Comparison of ENCODE assay signal across 8 mouse cellular contexts in the genomic region with DNA sequence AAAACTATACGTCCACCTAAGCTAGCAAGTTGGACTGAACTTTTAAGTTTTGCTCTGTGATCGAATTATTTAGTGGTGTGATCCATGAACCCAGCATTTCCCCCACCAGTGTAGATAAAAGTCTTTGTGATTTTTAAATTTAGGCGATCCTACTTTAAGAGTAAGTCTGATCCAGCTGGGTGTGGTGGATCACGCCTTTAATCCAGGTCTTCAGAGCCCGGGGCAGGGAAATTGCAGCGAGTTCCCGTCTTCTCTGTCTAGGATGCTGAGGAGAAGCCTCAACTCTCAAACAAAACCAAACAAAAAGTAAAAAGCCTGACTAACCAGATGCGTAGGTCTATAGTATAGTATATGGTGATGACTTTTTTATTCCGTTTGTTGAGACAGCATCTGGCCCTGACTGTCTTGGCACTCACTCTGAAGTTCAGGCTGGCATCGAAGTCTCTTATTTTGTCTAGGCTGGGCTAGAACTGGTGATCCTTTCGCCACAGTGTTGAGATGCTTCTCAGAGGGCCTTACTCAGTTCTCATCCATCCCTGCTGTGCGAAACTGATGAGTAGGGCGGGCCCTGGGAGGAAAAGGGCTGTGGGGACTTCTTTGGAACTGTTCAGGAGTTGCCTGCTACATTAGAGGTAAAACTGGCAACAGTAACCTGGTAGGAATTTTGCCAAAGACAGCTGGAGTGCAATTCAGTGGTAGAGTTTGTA. TPM values are rescaled to one million over a fixed set of nuclear protein-coding genes. Genes with fewer than 3 reads are reported as not detected.
DNase-seq lines count a peak whose midpoint lies in the region; ATAC-seq and TF ChIP-seq lines count a peak whose summit lies in the region.

No protein-coding gene starts in this region.

- peak overlapping the region; percentile 72 for H3K9ac ChIP-seq in lung, embryonic 14.5 days
- peak overlapping the region; percentile 77 for H3K9ac ChIP-seq in intestine, embryonic 16.5 days (ENCODE audit: low read depth, low read length)
- no peak overlapping the region; the same call in 1 of the 2 replicates for H3K9ac ChIP-seq in neural tube, embryonic 15.5 days (replicated peaks)

- H3K9me3 ChIP-seq in lung, embryonic 14.5 days (ENCODE audit: low read depth, low read length), result no peaks in the 10 kb centered on the region
- H3K9me3 ChIP-seq in forebrain, embryonic 10.5 days, result no peaks in the 10 kb centered on the region
- no peaks in the 10 kb centered on the region for H3K9me3 ChIP-seq in intestine, embryonic 16.5 days (ENCODE audit: control insufficient read depth, low read length)
- no peaks in the 10 kb centered on the region for H3K9me3 ChIP-seq in neural tube, embryonic 15.5 days (replicated peaks)

- no peaks in the 10 kb centered on the region for H3K27me3 ChIP-seq in lung, embryonic 14.5 days (ENCODE audit: insufficient read depth, low read length)
- H3K27me3 ChIP-seq in forebrain, embryonic 10.5 days (ENCODE audit: poor library complexity, severe bottlenecking), result peaks cover 46% of the 10 kb centered on the region
- H3K27me3 ChIP-seq in intestine, embryonic 16.5 days (replicated peaks; ENCODE audit: control insufficient read depth, insufficient read depth, low read length), result no peaks in the 10 kb centered on the region
- peaks cover 20% of the 10 kb centered on the region for H3K27me3 ChIP-seq in neural tube, embryonic 15.5 days (replicated peaks)

- no peaks in the 10 kb centered on the region for H3K36me3 ChIP-seq in lung, embryonic 14.5 days (ENCODE audit: insufficient read depth)
- H3K36me3 ChIP-seq in forebrain, embryonic 10.5 days (replicated peaks), result no peaks in the 10 kb centered on the region
- H3K36me3 ChIP-seq in intestine, embryonic 16.5 days (ENCODE audit: control insufficient read depth, insufficient read depth, low read length), result no peaks in the 10 kb centered on the region
- H3K36me3 ChIP-seq in neural tube, embryonic 15.5 days, result no peaks in the 10 kb centered on the region

- no peaks in the 10 kb centered on the region for H3K4me1 ChIP-seq in lung, embryonic 14.5 days (ENCODE audit: insufficient read depth)
- peaks cover 12% of the 10 kb centered on the region for H3K4me1 ChIP-seq in forebrain, embryonic 10.5 days
- H3K4me1 ChIP-seq in intestine, embryonic 16.5 days (ENCODE audit: control insufficient read depth, insufficient read depth, low read length), result no peaks in the 10 kb centered on the region
- H3K4me1 ChIP-seq in neural tube, embryonic 15.5 days, result peaks cover 7% of the 10 kb centered on the region; the same call in 1 of the 2 replicates

- H3K4me2 ChIP-seq in lung, embryonic 14.5 days, result peak overlapping the region; percentile 90
- H3K4me2 ChIP-seq in intestine, embryonic 16.5 days (ENCODE audit: low read depth, low read length), result peak overlapping the region; percentile 87
- peak overlapping the region; percentile 94 for H3K4me2 ChIP-seq in neural tube, embryonic 15.5 days

- peak overlapping the region; percentile 69 for H3K4me3 ChIP-seq in lung, embryonic 14.5 days (ENCODE audit: low read depth, low read length)
- H3K4me3 ChIP-seq in forebrain, embryonic 10.5 days, result peak overlapping the region; percentile 78
- peak overlapping the region; percentile 70 for H3K4me3 ChIP-seq in intestine, embryonic 16.5 days (ENCODE audit: low read length)
- H3K4me3 ChIP-seq in neural tube, embryonic 15.5 days (replicated peaks), result peak overlapping the region; percentile 64

- no peak for ATAC-seq in lung, embryonic 14.5 days (ENCODE audit: insufficient read depth)
- ATAC-seq in intestine, embryonic 16.5 days, result no peak
- ATAC-seq in neural tube, embryonic 15.5 days (ENCODE audit: low FRiP score), result no peak

- peak; percentile 24 for DNase-seq in lung, embryonic 14.5 days
- DNase-seq in lung, adult 18-20 months, result no peak
- no peak for DNase-seq in forebrain, embryonic 10.5 days (ENCODE audit: extremely low spot score, low spot score)
- no peak for DNase-seq in adipocyte (ENCODE audit: low spot score)
- DNase-seq in spleen, postnatal 4 days (ENCODE audit: low spot score in 2 of 2), result no peak
- DNase-seq in cerebellum, postnatal 14 days, result no peak

- WGBS in lung, embryonic 14.5 days, result 26% methylated on average over 13 of the region's 13 CpGs
- 30% methylated on average over 13 of the region's 13 CpGs for WGBS in forebrain, embryonic 10.5 days
- WGBS in intestine, embryonic 16.5 days, result 23% methylated on average over 13 of the region's 13 CpGs
- 28% methylated on average over 13 of the region's 13 CpGs for WGBS in neural tube, embryonic 15.5 days

- TF ChIP-seq CTCF in lung, embryonic 14.5 days (IDR thresholded peaks at IDR 0.05; ENCODE audit: low read depth), result no peak

- no peak overlapping the region; the same call in 1 of the 2 replicates for H3K27ac ChIP-seq in lung, embryonic 14.5 days (ENCODE audit: low read depth)
- H3K27ac ChIP-seq in forebrain, embryonic 10.5 days, result no peak overlapping the region
- peak overlapping the region; percentile 34; the same call in 1 of the 2 replicates for H3K27ac ChIP-seq in intestine, embryonic 16.5 days (ENCODE audit: low read length)
- H3K27ac ChIP-seq in neural tube, embryonic 15.5 days (replicated peaks), result no peak overlapping the region

RNA-seq across cellular contexts. Expression of a gene that starts 0.8 kb away (rescaled TPM):
- polyA plus RNA-seq in lung, embryonic 14.5 days (2014; fragmentation: Nextera tagmentation; extraction: Ambion mirVana), result 25.9 and 28.3 TPM in 2 replicates
- polyA plus RNA-seq in forebrain, embryonic 10.5 days (2016; fragmentation: Nextera tagmentation; extraction: Ambion mirVana), result 4.4 and 4.8 TPM in 2 replicates
- 37.4 and 44.2 TPM in 2 replicates for polyA plus RNA-seq in intestine, embryonic 16.5 days (2015; fragmentation: Nextera tagmentation; extraction: Ambion mirVana)
- polyA plus RNA-seq in neural tube, embryonic 15.5 days (2015; fragmentation: Nextera tagmentation; extraction: Ambion mirVana), result 2.3 and 8.7 TPM in 2 replicates
